Mouse (Mus musculus): Measurements from ENCODE around the gene Pbx4. TPM values are rescaled to one million over a fixed set of nuclear protein-coding genes. Genes with fewer than 3 reads are reported as not detected.

Gene Pbx4
- polyA plus RNA-seq, 1 experiment from 2014 or later, result 65.7 TPM

DNA sequence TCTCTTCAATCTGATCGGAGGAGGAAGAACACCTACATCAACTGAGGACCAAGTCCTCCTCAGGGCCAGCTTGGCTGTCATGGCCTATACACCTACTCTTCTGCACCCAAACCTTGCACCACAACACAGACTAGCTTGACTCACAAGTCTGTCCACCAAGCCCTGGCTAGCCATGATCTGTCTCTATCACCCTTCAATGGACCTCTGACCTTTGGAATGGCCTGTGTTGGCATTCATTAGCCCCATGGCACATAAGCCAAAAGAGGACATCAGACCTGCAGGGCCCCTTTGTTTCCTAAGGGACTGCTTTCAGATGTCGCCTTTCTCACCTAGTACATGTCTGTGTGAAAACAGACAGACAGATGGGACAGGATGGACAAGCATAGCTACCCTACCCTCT lies 88.8 kb downstream of the Pbx4 start:
- Histone ChIP-seq H3K36me3 (ENCODE audit: control insufficient read depth, insufficient read depth, low read length) (no peaks in the 10 kb centered on the region), H3K27ac (ENCODE audit: low read length) (peak overlapping the region; percentile 79), H3K4me3 (ENCODE audit: low read depth, low read length) (no peak overlapping the region), H3K9ac (ENCODE audit: low read depth, low read length) (no peak overlapping the region; the same call in 1 of the 2 replicates), H3K4me2 (ENCODE audit: low read length) (no peak overlapping the region), H3K27me3 (ENCODE audit: control insufficient read depth, insufficient read depth, low read depth, low read length) (no peaks in the 10 kb centered on the region), H3K9me3 (replicated peaks; ENCODE audit: control insufficient read depth, low read length, poor library complexity, severe bottlenecking) (no peaks in the 10 kb centered on the region), H3K4me1 (ENCODE audit: control insufficient read depth, insufficient read depth, low read length) (peaks cover 16% of the 10 kb centered on the region)
- no peak for ATAC-seq
- 84% methylated on average over 2 of the region's 2 CpGs for WGBS

Other genes starting within 250 kb of the Pbx4 start
- gene Zfp868, start 206.9 kb upstream of the Pbx4 start, polyA plus RNA-seq (2015; fragmentation: Nextera tagmentation; extraction: Ambion mirVana), result 37.9 and 42.0 TPM in 2 replicates
- gene Zfp964, start 178.0 kb upstream of the Pbx4 start, polyA plus RNA-seq (2015; fragmentation: Nextera tagmentation; extraction: Ambion mirVana), result 2.5 TPM in 2 replicates
- gene Zfp869, start 121.8 kb upstream of the Pbx4 start, polyA plus RNA-seq (2015; fragmentation: Nextera tagmentation; extraction: Ambion mirVana), result 25.9 and 26.3 TPM in 2 replicates
- 7.9 and 8.0 TPM in 2 replicates for gene Zfp963, start 82.5 kb upstream of the Pbx4 start, polyA plus RNA-seq (2015; fragmentation: Nextera tagmentation; extraction: Ambion mirVana)
- 0.31 and 0.83 TPM in 2 replicates for gene Gm20422, start 57.6 kb upstream of the Pbx4 start, polyA plus RNA-seq (2015; fragmentation: Nextera tagmentation; extraction: Ambion mirVana)
- 55.5 and 57.1 TPM in 2 replicates for gene Atp13a1, start 41.3 kb upstream of the Pbx4 start, polyA plus RNA-seq (2015; fragmentation: Nextera tagmentation; extraction: Ambion mirVana)
- 38.8 and 44.3 TPM in 2 replicates for gene Zfp866, start 41.3 kb upstream of the Pbx4 start, polyA plus RNA-seq (2015; fragmentation: Nextera tagmentation; extraction: Ambion mirVana)
- gene Gmip, start 23.8 kb upstream of the Pbx4 start, polyA plus RNA-seq (2015; fragmentation: Nextera tagmentation; extraction: Ambion mirVana), result 40.3 and 42.1 TPM in 2 replicates
- 0.69 and 0.88 TPM in 2 replicates for gene Lpar2, start 10.1 kb upstream of the Pbx4 start, polyA plus RNA-seq (2015; fragmentation: Nextera tagmentation; extraction: Ambion mirVana)
- 6.3 and 6.6 TPM in 2 replicates for gene Cilp2, start 55.2 kb downstream of the Pbx4 start, polyA plus RNA-seq (2015; fragmentation: Nextera tagmentation; extraction: Ambion mirVana)
- gene Tssk6, start 69.7 kb downstream of the Pbx4 start, polyA plus RNA-seq (2015; fragmentation: Nextera tagmentation; extraction: Ambion mirVana), result 3.0 and 3.5 TPM in 2 replicates
- 172 TPM in 2 replicates for gene Ndufa13, start 70.1 kb downstream of the Pbx4 start, polyA plus RNA-seq (2015; fragmentation: Nextera tagmentation; extraction: Ambion mirVana)
- 12.0 and 12.3 TPM in 2 replicates for gene Yjefn3, start 70.2 kb downstream of the Pbx4 start, polyA plus RNA-seq (2015; fragmentation: Nextera tagmentation; extraction: Ambion mirVana)
- gene Gatad2a, start 163.9 kb downstream of the Pbx4 start, polyA plus RNA-seq (2015; fragmentation: Nextera tagmentation; extraction: Ambion mirVana), result 15.8 and 19.1 TPM in 2 replicates
- gene Mau2, start 210.2 kb downstream of the Pbx4 start, polyA plus RNA-seq (2015; fragmentation: Nextera tagmentation; extraction: Ambion mirVana), result 75.8 and 79.0 TPM in 2 replicates
- gene Sugp1, start 210.3 kb downstream of the Pbx4 start, polyA plus RNA-seq (2015; fragmentation: Nextera tagmentation; extraction: Ambion mirVana), result 58.4 and 61.9 TPM in 2 replicates
- gene Tm6sf2, start 240.4 kb downstream of the Pbx4 start, polyA plus RNA-seq (2015; fragmentation: Nextera tagmentation; extraction: Ambion mirVana), result 1.3 and 1.4 TPM in 2 replicates